Mouse (Mus musculus) kidney, adult 11 months (tissue): Measurements from ENCODE around the gene Plxnb2.
A peak's percentile ranks its signal among the peaks of the same experiment; 100 is the strongest.

Experiments used
- DNase-seq: peaks from one replicate; pipeline ENCODE4 v3.0.0; 2022

Plxnb2 gene

DNA sequence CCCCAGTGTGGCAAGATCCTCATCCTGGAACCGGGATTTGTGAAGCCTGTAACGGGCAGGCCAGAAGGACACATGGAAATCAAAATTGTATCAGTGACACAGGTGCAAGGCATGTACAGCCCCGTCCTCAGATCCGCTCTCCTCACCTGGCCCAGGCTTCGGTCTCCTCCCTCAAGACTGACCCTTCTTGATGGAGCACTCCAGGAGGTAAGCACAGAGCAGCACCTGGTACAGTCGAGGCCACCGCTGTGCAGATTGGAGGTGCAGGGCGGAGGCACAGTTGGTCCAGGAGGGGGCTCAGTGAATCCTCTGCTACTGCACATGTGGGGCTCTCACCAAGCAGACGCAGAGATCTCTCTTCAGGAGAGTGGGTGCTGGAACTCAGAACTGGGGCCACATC, 55.2 kb downstream of the Plxnb2 start:
- no peak for DNase-seq

DNA sequence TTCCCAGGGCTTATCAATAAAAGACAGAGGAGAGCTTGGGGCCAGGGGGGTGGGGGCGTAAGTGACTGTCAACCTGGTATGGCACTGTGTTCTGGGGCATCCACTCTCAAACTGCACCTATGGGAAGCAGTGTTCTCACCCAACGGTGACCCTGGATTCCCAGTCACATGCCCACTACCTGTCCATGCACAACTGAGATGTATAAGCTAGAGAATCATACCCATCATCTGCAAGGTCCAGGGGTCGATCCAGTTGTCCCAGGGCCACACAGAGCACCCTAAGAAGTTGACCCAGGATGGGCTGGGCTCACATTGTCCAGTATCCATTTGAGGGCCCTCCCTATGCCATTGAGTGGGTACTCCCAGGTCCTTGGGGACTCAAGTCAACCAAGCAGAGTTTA, 56.3 kb downstream of the Plxnb2 start:
- no peak for DNase-seq

DNA sequence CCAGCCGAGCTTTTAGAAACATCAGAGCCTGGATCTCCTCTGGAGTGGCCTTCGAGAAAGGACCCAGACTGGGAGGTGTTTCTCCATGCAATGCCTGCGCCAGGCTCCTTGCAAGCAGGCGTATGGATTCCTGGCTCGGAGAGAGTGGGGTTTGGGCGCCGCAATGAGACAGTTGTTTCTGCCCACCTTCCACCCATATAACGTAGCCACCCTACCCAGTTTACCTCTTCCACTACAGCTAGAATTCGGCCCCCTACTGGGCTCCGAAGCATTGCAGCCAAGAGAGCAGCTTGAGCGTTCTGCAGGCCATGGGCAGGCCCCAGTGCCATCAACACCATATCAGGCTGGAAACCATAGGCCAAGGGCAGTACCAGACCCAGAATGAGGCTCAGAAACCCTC, 57.0 kb downstream of the Plxnb2 start:
- no peak for DNase-seq

- DNase-seq: peak; percentile 92
Observed at GRCm38 (mm10) chr15:89122649-89123366, 57.8 kb downstream of the Plxnb2 start, which contains the start of gene Tubgcp6. TSS of gene Tubgcp6 (minus strand) at chr15:89123112.

GRCm38 (mm10) chr15:89118007-89118406, 62.6 kb downstream of the Plxnb2 start:
- no peak for DNase-seq

GRCm38 (mm10) chr15:89110147-89110546, 70.4 kb downstream of the Plxnb2 start:
- DNase-seq: no peak

DNA sequence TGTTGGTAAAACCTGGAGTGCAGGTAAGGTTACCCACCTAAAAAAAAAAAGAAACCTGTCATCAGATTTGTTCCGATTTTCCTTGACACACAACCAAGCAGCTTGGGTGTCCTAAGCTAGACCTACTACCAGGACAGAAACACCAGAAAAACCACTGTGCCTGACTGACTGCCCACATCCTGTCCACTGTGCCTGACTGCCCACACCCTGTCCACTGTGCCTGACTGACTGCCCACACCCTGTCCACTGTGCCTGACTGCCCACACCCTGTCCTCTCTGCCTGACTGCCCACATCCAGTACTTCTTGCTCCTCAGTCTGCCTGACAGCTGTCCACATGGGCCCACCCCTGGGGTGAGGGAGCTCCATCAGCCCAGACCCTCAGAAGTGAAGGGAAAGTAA, 73.6 kb downstream of the Plxnb2 start:
- DNase-seq: no peak

DNA sequence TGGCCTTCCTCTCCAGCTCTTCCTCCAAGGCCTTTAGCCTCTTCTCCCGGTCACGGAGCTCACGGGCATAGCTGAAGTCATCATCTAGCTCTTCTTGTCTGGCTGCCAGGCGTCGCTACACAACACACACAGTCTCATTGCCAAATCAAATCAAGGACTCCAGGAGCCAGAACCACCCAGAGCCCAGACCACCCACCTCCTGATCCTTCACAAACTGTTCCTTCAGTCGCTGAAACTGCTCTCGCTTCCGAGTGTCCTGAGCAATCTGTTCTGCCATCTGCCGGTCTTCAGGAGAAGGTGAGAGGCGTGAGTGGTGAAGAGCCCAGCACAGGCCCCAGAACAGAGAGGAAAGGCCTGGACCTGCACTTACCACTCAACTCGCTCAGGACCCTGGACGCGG, 74.5 kb downstream of the Plxnb2 start:
- DNase-seq: no peak
